Mouse (Mus musculus): ENCODE data around the gene Arl2bp. TPM values are rescaled to one million over a fixed set of nuclear protein-coding genes. Genes with fewer than 3 reads are reported as not detected.

The Arl2bp gene
- polyA plus RNA-seq (2021; fragmentation: Nextera tagmentation): 9.6 and 111 TPM in 2 replicates
- long read RNA-seq, experiment 1, transcript Arl2bp-201 (6 exons, 2,063 nt): major isoform, 74 of 127 reads
- long read RNA-seq, experiment 1, transcript Arl2bp-204 (4 exons, 836 nt): minor isoform, 5 of 127 reads
- long read RNA-seq, experiment 1, transcript Arl2bp-206 (5 exons, 572 nt): minor isoform, 5 of 127 reads
- long read RNA-seq, experiment 1, transcript Arl2bp-202 (6 exons, 1,133 nt): minor isoform, 25 of 127 reads
- long read RNA-seq, experiment 1, partial matches to known transcripts: 1 of 127 reads
- long read RNA-seq, experiment 1, other reads (novel, unspliced or antisense): 17 of 127 reads
- long read RNA-seq, experiment 2, partial matches to known transcripts: 6 of 8 reads
- long read RNA-seq, experiment 2, other reads (novel, unspliced or antisense): 0 of 8 reads

GRCm38 (mm10) chr8:94666456-94667308 lies at the start of gene Arl2bp:
TSS of gene Arl2bp (plus strand) at chr8:94666600.

GRCm38 (mm10) chr8:94695994-94696384 lies 29.6 kb downstream of the Arl2bp start, which contains the start of gene Pllp:
TSS of gene Pllp (minus strand) at chr8:94696278.

Other genes with a start within 250 kb of the Arl2bp start
- gene Nlrc5, start 232.2 kb upstream of the Arl2bp start, polyA plus RNA-seq (2021; fragmentation: Nextera tagmentation): 0.13 and 0.18 TPM in 2 replicates
- gene Cpne2, start 133.6 kb upstream of the Arl2bp start, polyA plus RNA-seq (2021; fragmentation: Nextera tagmentation): 12.4 and 17.6 TPM in 2 replicates
- 9.9 and 16.3 TPM in 2 replicates for gene Rspry1, start 64.7 kb upstream of the Arl2bp start, polyA plus RNA-seq (2021; fragmentation: Nextera tagmentation)
- 25.3 and 28.4 TPM in 2 replicates for gene Fam192a, start 64.6 kb upstream of the Arl2bp start, polyA plus RNA-seq (2021; fragmentation: Nextera tagmentation)
- 57.7 and 70.9 TPM in 2 replicates for gene Pllp, start 29.7 kb downstream of the Arl2bp start, polyA plus RNA-seq (2021; fragmentation: Nextera tagmentation)
- gene Ccl22, start 79.0 kb downstream of the Arl2bp start, polyA plus RNA-seq (2021; fragmentation: Nextera tagmentation): 0.09 and 0.14 TPM in 2 replicates
- gene Cx3cl1, start 105.4 kb downstream of the Arl2bp start, polyA plus RNA-seq (2021; fragmentation: Nextera tagmentation): 483 and 651 TPM in 2 replicates
- gene Ccl17, start 143.9 kb downstream of the Arl2bp start, polyA plus RNA-seq (2021; fragmentation: Nextera tagmentation): 2.5 and 3.2 TPM in 2 replicates
- 67.1 and 83.8 TPM in 2 replicates for gene Coq9, start 171.7 kb downstream of the Arl2bp start, polyA plus RNA-seq (2021; fragmentation: Nextera tagmentation)
- gene Ciapin1, start 171.8 kb downstream of the Arl2bp start, polyA plus RNA-seq (2021; fragmentation: Nextera tagmentation): 34.7 and 34.9 TPM in 2 replicates
- 154 and 194 TPM in 2 replicates for gene Polr2c, start 190.8 kb downstream of the Arl2bp start, polyA plus RNA-seq (2021; fragmentation: Nextera tagmentation)
- 5.0 and 6.3 TPM in 2 replicates for gene Dok4, start 209.7 kb downstream of the Arl2bp start, polyA plus RNA-seq (2021; fragmentation: Nextera tagmentation)